13 mouse cellular contexts compared by ENCODE assay signal in the genomic region with DNA sequence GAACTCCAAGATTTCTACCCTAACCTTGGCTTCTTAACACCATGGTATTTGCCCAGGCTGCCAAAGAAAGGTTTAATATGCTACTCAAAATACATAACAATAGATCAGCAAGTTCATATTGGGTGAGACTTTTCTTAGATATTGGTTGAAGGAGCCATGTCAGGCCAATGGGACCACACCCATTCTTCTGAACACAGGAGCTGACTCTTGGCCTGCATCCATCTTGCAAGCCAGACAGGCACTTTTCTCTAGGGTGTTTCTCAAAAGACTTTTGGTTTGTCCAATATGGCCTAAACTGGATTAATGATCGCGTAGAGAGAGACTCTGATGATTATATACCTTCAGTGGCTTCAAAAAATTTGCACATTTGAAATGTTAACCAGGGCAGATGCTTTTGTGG. TPM values are rescaled to one million over a fixed set of nuclear protein-coding genes. Genes with fewer than 3 reads are reported as not detected.
DNase-seq lines count a peak whose midpoint lies in the region; ATAC-seq and TF ChIP-seq lines count a peak whose summit lies in the region.
"Had no signal": no experiment of that assay in that cellular context is flagged by ENCODE, and none has a peak within 500 bp of the region (broad histone marks: within the 10 kb centered on the region; RNA-seq: fewer than 3 reads in every experiment).

No protein-coding gene starts in this region.

- peak in 1 of 2 experiments; percentile 42 for DNase-seq in heart, adult 2 months
- no peak for DNase-seq in heart, postnatal 4 days
- no peak for DNase-seq in lung, adult 2 months
- no peak for DNase-seq in heart, postnatal 0 days (ENCODE audit: low spot score)
- DNase-seq in stomach, postnatal 0 days (ENCODE audit: low spot score), result no peak
- no peak for DNase-seq in left cerebral cortex, postnatal 36 days (ENCODE audit: low spot score in 2 of 2)
- no peak for DNase-seq in left cerebral cortex, postnatal 4 days
- DNase-seq: cerebellum, postnatal 25 days; forebrain, postnatal 0 days; right cerebral cortex, postnatal 14 days had no signal

- WGBS in heart, adult 2 months, result 49% methylated on average over 2 of the region's 2 CpGs
- WGBS in lung, embryonic 16.5 days, result 96% methylated on average over 2 of the region's 2 CpGs
- WGBS in lung, adult 2 months, result 79% methylated on average over 2 of the region's 2 CpGs
- WGBS in heart, postnatal 0 days, result 84% methylated on average over 2 of the region's 2 CpGs
- 73% methylated on average over 2 of the region's 2 CpGs for WGBS in stomach, postnatal 0 days

- peak overlapping the region; percentile 47 for H3K4me3 ChIP-seq in heart, adult 2 months
- H3K4me3 ChIP-seq in lung, embryonic 16.5 days (ENCODE audit: low read length), result no peak overlapping the region
- no peak overlapping the region for H3K4me3 ChIP-seq in lung, adult 2 months (replicated peaks; ENCODE audit: extremely low read depth, low read depth, low read length)
- H3K4me3 ChIP-seq in heart, postnatal 0 days (ENCODE audit: low read depth, low read length), result peak overlapping the region; percentile 47
- peak overlapping the region; percentile 13; the same call in 1 of the 2 replicates for H3K4me3 ChIP-seq in stomach, postnatal 0 days (ENCODE audit: low read depth, low read length)

- intact Hi-C loops in heart, adult 2 months (cut with DNase I), result loop anchor here (5.0 to 10.0 kb wide), 3 partner anchors 60 to 373 kb away; partner anchors contain the start of genes Atg3, Gtpbp8, Nepro and Slc35a5
- intact Hi-C loops in left cerebral cortex, postnatal 36 days (cut with DNase I), result loop anchor here (10.0 kb wide), 1 partner anchor 373 kb away; the partner anchor contains the start of gene Nepro
- intact Hi-C loops in left cerebral cortex, postnatal 4 days (cut with DNase I), result no loop called here

- no peaks in the 10 kb centered on the region for H3K27me3 ChIP-seq in heart, adult 2 months (ENCODE audit: control insufficient read depth, insufficient read depth, low read length)
- no peaks in the 10 kb centered on the region for H3K27me3 ChIP-seq in lung, embryonic 16.5 days (ENCODE audit: control insufficient read depth, insufficient read depth, low read depth, low read length)
- H3K27me3 ChIP-seq in heart, postnatal 0 days (ENCODE audit: control insufficient read depth, insufficient read depth, low read length), result no peaks in the 10 kb centered on the region
- no peaks in the 10 kb centered on the region for H3K27me3 ChIP-seq in stomach, postnatal 0 days (ENCODE audit: control insufficient read depth, insufficient read depth, low read length)
- H3K27me3 ChIP-seq: CH12.LX had no signal

- no peak for TF ChIP-seq POLR2A in heart, adult 2 months (IDR thresholded peaks at IDR 0.05; ENCODE audit: insufficient read depth, low read depth, low read length)
- no peak for TF ChIP-seq POLR2A in lung, adult 2 months (IDR thresholded peaks at IDR 0.05; ENCODE audit: borderline replicate concordance, extremely low read depth, low read depth, low read length)

- H3K9me3 ChIP-seq in lung, embryonic 16.5 days (ENCODE audit: control insufficient read depth, low read length), result no peaks in the 10 kb centered on the region
- H3K9me3 ChIP-seq in heart, postnatal 0 days (replicated peaks; ENCODE audit: control insufficient read depth, low read length), result no peaks in the 10 kb centered on the region
- H3K9me3 ChIP-seq in stomach, postnatal 0 days (ENCODE audit: control insufficient read depth, low read length), result no peaks in the 10 kb centered on the region

- peaks cover 6% of the 10 kb centered on the region for H3K36me3 ChIP-seq in heart, adult 2 months (ENCODE audit: control insufficient read depth, insufficient read depth, low read length)
- no peaks in the 10 kb centered on the region for H3K36me3 ChIP-seq in lung, embryonic 16.5 days (ENCODE audit: control insufficient read depth, insufficient read depth, low read length)
- H3K36me3 ChIP-seq in heart, postnatal 0 days (replicated peaks; ENCODE audit: control insufficient read depth, insufficient read depth, low read length), result no peaks in the 10 kb centered on the region
- H3K36me3 ChIP-seq in stomach, postnatal 0 days (ENCODE audit: control insufficient read depth, insufficient read depth, low read length), result no peaks in the 10 kb centered on the region

- H3K79me2 ChIP-seq in heart, adult 2 months (replicated peaks; ENCODE audit: control insufficient read depth, insufficient read depth, low read length), result no peaks in the 10 kb centered on the region; the same call in none of the 2 replicates

- peaks cover 16% of the 10 kb centered on the region for H3K4me1 ChIP-seq in heart, adult 2 months (ENCODE audit: control insufficient read depth, insufficient read depth, low read length)
- H3K4me1 ChIP-seq in lung, embryonic 16.5 days (replicated peaks; ENCODE audit: control insufficient read depth, insufficient read depth, low read length), result peaks cover 13% of the 10 kb centered on the region
- H3K4me1 ChIP-seq in lung, adult 2 months (ENCODE audit: control insufficient read depth, insufficient read depth, low read length), result peaks cover 2% of the 10 kb centered on the region; the same call in 1 of the 2 replicates
- H3K4me1 ChIP-seq in heart, postnatal 0 days (ENCODE audit: control insufficient read depth, insufficient read depth), result peaks cover 45% of the 10 kb centered on the region
- no peaks in the 10 kb centered on the region for H3K4me1 ChIP-seq in stomach, postnatal 0 days (replicated peaks; ENCODE audit: control insufficient read depth, insufficient read depth)

- H3K27ac ChIP-seq in heart, adult 2 months, result peak overlapping the region; percentile 48
- H3K27ac ChIP-seq in lung, embryonic 16.5 days (ENCODE audit: low read length), result no peak overlapping the region
- no peak overlapping the region for H3K27ac ChIP-seq in heart, postnatal 0 days (ENCODE audit: low read depth)
- H3K27ac ChIP-seq in stomach, postnatal 0 days (replicated peaks), result no peak overlapping the region

- TF ChIP-seq EP300 in heart, adult 2 months (IDR thresholded peaks at IDR 0.05; ENCODE audit: insufficient read depth, low read depth, low read length), result no peak
- TF ChIP-seq EP300 in heart, postnatal 0 days (IDR thresholded peaks at IDR 0.05; ENCODE audit: low read depth), result no peak; the same call in 1 of the 2 replicates
- no peak for TF ChIP-seq EP300 in stomach, postnatal 0 days (optimal IDR thresholded peaks at IDR 0.05)

- no peak for TF ChIP-seq CTCF in heart, adult 2 months (IDR thresholded peaks at IDR 0.05)
- TF ChIP-seq CTCF in lung, adult 2 months (IDR thresholded peaks at IDR 0.05; ENCODE audit: insufficient read depth, low read length), result no peak
- no peak for TF ChIP-seq CTCF in heart, postnatal 0 days (IDR thresholded peaks at IDR 0.05; ENCODE audit: low read depth)
- no peak for TF ChIP-seq CTCF in stomach, postnatal 0 days (IDR thresholded peaks at IDR 0.05; ENCODE audit: low read depth)

- H3K9ac ChIP-seq in heart, adult 2 months (ENCODE audit: low read depth, low read length), result no peak overlapping the region
- H3K9ac ChIP-seq in lung, embryonic 16.5 days (ENCODE audit: low read length), result no peak overlapping the region
- no peak overlapping the region for H3K9ac ChIP-seq in heart, postnatal 0 days (replicated peaks; ENCODE audit: low read depth, low read length)
- H3K9ac ChIP-seq in stomach, postnatal 0 days (ENCODE audit: low read length), result no peak overlapping the region
- H3K9ac ChIP-seq: forebrain, postnatal 0 days had no signal

- H3K4me2 ChIP-seq in lung, embryonic 16.5 days (ENCODE audit: low read depth, low read length), result peak overlapping the region; percentile 35
- H3K4me2 ChIP-seq in heart, postnatal 0 days (ENCODE audit: low read depth, low read length), result peak overlapping the region; percentile 71
- H3K4me2 ChIP-seq in stomach, postnatal 0 days (replicated peaks; ENCODE audit: low read depth), result peak overlapping the region; percentile 58

- ATAC-seq in lung, embryonic 16.5 days (ENCODE audit: low read depth), result no peak
- ATAC-seq in heart, postnatal 0 days (ENCODE audit: insufficient read depth, low read depth), result no peak
- ATAC-seq in stomach, postnatal 0 days (ENCODE audit: low FRiP score, low TSS enrichment), result no peak
- ATAC-seq: forebrain, postnatal 0 days had no signal

RNA-seq across cellular contexts. Expression of gene Ccdc80, which starts 4.3 kb away (rescaled TPM):
- 10 to 100 TPM; 64.0 to 65.3 TPM for total RNA-seq in heart, adult 2 months (2021)
- polyA plus RNA-seq in heart, adult 2 months (2012; rRNA removed), result 43.4 and 59.4 TPM in 2 replicates
- total RNA-seq in heart, postnatal 4 days (2021), result 10 to 100 TPM; 90.3 to 96.3 TPM
- 66.5 and 76.3 TPM in 2 replicates for polyA plus RNA-seq in lung, embryonic 16.5 days (2015; fragmentation: Nextera tagmentation; extraction: Ambion mirVana)
- polyA plus RNA-seq in lung, adult 2 months (2012; rRNA removed), result 19.6 and 20.0 TPM in 2 replicates
- 61.4 and 70.2 TPM in 2 replicates for total RNA-seq in heart, postnatal 0 days (2014; rRNA removed; ENCODE audit: low replicate concordance)
- 75.3 and 75.8 TPM in 2 replicates for polyA plus RNA-seq in heart, postnatal 0 days (2015; fragmentation: Nextera tagmentation; extraction: Ambion mirVana)
- polyA plus RNA-seq in stomach, postnatal 0 days (2015; fragmentation: Nextera tagmentation; extraction: Ambion mirVana), result 51.9 and 56.1 TPM in 2 replicates
- 1 to 10 TPM; 7.4 to 7.9 TPM for total RNA-seq in left cerebral cortex, postnatal 36 days (2021)
- 10 to 100 TPM; 12.8 to 14.5 TPM for total RNA-seq in left cerebral cortex, postnatal 4 days (2021)
- total RNA-seq: megakaryocyte-erythroid progenitor cell, adult 5-6 weeks had no signal

Comparison
In these comparisons a context has a peak if more than half of its experiments do, and no peak if none do; other contexts are left out.
1. H3K4me3 ChIP-seq: peak in heart, adult 2 months (single experiment), heart, postnatal 0 days (single experiment) and stomach, postnatal 0 days (single experiment); none in lung, embryonic 16.5 days (single experiment) and lung, adult 2 months (single experiment).
2. Peak in every context shown above with its lines, with median percentiles within 50 percentile points of each other: H3K4me2 ChIP-seq.